Mouse (Mus musculus) urinary bladder, postnatal 10 days (tissue): ENCODE data around the gene Sh2d3c.

Source experiments
- DNase-seq: peaks from one replicate; pipeline ENCODE4 v3.0.0; 2022; ENCODE audit warnings: low spot score

Gene Sh2d3c

GRCm38 (mm10) chr2:32724832-32725790 is 4.3 kb downstream of the Sh2d3c start:
- no peak for DNase-seq

DNA sequence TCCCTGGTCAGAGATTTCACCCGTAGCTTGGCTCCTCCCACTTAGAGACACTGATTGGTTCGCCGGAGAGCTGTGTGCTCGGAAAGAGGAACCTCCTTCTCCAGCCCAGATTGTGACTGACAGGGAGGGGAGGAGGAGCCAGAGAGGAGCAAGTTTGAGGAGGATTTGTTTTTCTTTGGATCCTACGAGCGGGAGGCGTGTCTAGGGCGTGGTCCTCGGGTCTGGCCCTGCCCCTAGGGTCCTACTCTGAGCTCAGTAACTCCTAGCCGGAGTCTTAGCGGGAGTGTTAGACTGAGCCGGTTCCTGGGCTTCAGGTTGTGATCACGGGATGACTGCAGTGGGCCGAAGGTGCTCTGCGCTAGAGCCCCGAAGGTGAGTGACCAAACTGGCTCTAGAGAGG is 6.6 kb downstream of the Sh2d3c start:
- DNase-seq: peak; percentile 50

DNA sequence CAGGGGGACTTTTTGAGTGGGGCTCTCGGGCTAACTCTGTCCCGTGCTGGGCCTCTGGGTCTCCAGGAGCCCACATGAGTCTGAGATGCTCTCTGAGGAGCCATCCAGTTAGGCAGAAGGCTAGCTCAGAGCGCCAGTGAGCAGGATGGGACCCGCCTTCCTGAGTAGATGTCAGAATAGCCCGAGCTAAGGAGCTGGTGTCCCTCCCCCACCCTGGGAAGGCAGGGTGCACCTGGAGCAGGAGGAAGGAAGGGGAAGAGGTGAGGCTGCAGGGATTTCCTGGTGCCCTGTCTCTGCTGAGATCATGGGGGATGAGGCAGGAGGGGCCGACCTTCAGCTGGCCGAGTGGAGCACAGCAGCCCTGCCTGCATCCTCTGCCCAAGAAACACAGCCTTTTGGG is 7.6 kb downstream of the Sh2d3c start:
- no peak for DNase-seq

DNA sequence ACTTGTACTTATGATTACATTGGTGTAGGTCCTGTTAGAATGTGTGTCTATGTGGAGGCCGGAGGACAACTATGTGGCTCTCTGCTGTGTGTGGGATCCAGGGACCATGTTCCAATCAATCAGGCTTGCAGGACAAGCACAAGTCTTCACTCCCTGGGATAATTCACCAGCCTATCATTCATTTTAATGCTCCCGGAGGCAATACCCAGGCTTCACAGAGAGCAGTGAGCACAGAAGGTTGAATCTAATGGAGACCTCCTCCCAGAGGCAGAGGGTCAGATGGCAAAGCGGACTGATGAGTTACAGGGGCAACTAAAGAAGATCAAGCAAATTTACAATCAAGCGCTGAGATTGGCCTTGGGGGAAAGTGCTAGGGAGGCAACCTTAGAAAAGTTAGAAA is 8.7 kb downstream of the Sh2d3c start:
- DNase-seq: no peak

- DNase-seq: no peak
These were observed 10.0 kb downstream of the Sh2d3c start for GRCm38 (mm10) chr2:32730854-32731253.

DNA sequence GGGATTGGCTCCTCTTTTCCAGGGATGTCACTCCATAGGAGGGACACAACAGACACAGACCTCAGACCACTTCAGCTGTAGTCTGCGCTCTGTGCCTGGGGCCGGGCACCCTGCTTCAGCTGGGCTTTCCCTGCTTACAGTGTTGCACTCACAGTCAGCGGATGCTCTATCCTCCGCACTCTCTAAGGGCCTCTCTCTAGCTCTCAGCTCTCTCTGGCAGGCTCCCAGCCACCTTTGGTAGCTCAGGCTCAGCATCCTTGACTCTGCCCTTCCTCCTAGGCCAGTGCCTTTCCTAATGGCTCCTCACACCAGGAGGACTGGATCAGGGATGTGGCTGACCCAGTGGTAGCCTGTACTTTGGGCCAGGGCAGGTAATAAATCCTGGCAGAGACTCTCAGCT is 11.1 kb downstream of the Sh2d3c start:
- DNase-seq: no peak

DNA sequence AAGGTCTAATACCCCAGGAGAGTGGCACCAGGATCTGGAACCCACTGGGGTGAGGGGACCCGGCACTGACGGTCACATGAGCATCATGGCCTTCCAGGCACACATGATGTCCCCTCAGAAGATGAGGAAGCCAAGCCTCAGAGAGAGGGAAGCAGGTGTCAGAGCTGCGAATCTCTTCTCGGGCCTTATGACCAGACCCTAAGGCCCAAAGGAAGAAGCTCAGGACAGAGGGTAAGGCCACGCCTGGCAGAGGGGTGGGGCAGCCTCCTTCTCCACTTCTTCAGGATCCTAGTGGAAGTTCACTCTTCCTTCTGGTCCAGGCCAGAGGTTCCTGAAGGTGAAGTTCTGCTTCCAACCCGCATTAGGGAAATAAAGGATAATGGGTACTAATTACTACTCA is 11.8 kb downstream of the Sh2d3c start:
- no peak for DNase-seq

- DNase-seq: no peak
These were observed 13.6 kb downstream of the Sh2d3c start for GRCm38 (mm10) chr2:32734480-32734879.

GRCm38 (mm10) chr2:32734933-32735332 is 14.1 kb downstream of the Sh2d3c start:
- DNase-seq: no peak

- no peak for DNase-seq
These were observed 15.5 kb downstream of the Sh2d3c start for GRCm38 (mm10) chr2:32736306-32736829.

DNA sequence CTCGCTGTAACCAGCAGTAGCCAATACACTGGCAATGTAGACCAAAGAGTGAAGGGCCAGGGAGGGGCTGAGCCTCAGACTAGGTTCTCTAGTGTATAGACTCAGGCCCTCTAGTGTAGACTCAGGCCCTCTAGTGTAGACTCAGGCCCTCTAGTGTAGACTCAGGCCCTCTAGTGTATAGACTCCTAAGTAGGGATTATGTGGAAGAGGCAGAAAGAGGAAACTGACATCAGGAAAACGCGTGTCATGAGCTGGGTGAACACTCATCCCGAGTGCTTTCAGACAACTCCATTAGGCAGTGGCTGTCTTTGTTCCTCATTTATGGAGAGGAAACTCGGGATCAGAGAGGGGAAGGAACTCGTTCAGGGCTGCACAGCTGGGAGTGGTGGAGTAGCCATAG is 16.2 kb downstream of the Sh2d3c start:
- DNase-seq: no peak

DNA sequence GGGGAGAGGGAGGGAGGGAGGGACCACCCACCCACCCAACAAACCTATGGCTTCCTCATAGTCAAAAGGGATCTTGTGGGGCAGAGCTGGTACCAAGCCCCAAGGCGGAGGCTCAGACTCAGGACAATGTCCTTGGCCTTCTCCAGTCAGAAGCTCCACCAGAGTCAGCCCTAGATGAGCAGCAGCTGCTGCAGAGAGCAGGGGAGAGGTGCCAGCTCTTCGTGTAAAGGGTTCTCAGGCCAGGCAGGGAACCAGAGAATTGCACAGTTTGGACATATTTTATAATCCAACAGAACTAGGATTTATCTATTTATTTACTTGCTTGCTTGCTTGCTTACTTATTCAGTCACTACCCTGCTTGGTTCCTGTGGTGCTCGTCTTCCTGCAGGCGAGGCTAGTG is 18.5 kb downstream of the Sh2d3c start:
- DNase-seq: no peak

- no peak for DNase-seq
These were observed 20.0 kb downstream of the Sh2d3c start, which contains the start of gene 6330409D20Rik for GRCm38 (mm10) chr2:32740916-32741272. 6330409D20Rik (minus strand) TSS chr2:32741016.

DNA sequence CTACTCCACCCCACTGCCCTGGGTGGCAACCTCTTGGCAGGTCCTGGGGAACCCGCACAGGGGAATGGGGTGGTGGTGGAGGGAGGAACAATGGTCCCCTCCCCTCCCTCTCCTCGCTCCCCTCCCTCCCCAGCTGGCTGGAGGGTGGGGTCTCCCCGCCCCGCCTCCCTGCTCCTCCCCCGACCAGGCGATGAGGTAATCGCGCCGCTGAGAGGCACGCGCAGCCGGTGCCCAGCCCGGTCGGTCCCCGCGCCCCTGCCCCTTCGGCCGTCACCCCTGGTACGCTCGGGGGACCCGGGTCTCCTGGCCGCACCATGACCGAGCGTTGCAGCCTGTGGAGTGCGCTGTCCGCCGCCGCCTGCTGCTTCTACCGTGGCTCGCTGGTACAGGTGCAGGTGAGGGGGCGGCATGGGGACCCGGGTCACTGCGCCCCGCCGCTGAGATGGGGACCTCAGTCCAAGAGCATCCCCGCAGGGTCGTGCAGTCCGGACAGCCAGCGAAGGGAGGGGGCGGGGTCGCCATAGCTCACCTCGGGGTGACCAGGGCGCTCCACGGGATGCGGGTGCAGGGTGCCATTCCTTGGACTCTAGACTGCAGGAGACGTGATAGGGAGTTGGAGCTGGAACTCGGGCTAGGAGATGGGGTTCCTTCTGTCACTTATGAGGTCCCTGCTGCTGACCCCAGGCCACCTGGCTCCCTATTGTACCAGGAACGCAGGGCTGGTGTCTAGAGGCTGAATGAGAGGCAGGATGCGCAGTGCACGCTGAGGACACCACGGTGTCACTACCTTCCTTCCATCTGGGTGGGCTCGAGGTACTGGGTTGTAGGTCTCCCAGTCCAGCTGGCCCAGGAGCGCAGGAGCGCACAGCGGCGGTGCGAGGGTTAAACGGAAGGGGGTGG is 20.7 kb downstream of the Sh2d3c start:
- DNase-seq: no peak

DNA sequence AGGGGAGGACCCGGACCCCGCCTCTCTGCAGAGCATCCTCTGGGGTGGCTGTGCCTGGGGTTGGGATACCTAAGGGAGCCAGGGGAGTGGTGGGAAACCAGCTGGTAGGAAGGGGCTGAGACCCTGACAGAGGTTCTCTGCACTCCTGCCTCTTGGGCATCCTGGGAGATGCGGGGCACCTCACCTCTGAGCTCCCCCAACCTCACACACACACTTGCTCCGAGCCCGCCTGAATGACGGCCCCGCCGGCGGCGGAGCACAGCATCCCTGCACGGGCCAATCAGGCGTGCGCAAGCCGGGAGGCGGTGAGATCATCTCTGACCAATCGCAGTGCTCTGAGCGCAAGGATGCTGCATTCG is 21.3 kb downstream of the Sh2d3c start:
- no peak for DNase-seq

GRCm38 (mm10) chr2:32744272-32744982 is 23.6 kb downstream of the Sh2d3c start:
- no peak for DNase-seq

DNA sequence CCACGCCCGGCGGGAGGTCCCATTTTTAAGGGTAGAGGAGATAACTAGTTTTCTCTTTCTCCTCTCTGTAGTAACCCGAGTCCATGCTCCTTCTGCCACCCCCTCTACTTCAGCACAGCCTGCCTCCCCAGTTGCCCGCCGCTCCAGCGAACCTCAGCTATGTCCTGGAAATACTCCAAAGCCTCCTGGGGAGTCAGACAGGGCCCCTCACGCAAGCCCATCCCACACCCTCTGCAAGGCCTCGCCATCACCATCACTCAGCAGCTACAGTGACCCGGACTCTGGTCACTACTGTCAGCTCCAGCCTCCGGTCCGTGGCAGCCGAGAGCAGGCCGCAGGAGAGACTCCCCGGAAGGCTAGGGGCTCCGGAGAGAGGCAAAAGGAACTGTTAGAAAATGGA is 28.2 kb downstream of the Sh2d3c start:
- no peak for DNase-seq

- no peak for DNase-seq
These were observed 29.3 kb downstream of the Sh2d3c start for GRCm38 (mm10) chr2:32750199-32750598.

- no peak for DNase-seq
These were observed 30.2 kb downstream of the Sh2d3c start for GRCm38 (mm10) chr2:32750887-32751664.

- no peak for DNase-seq
These were observed 30.8 kb downstream of the Sh2d3c start for GRCm38 (mm10) chr2:32751665-32752033.

GRCm38 (mm10) chr2:32752181-32752580 is 31.3 kb downstream of the Sh2d3c start:
- DNase-seq: no peak
